Mouse (Mus musculus): ENCODE results near the gene Sars.

Sars gene

GRCm38 (mm10) chr3:108392299-108392698 is 52.7 kb downstream of the Sars start:
- no peak for DNase-seq (ENCODE audit: extremely low read depth, low read depth)

GRCm38 (mm10) chr3:108389111-108389545 is 55.9 kb downstream of the Sars start:
- DNase-seq (ENCODE audit: extremely low read depth, low read depth) = peak; percentile 96

GRCm38 (mm10) chr3:108386186-108386585 is 58.8 kb downstream of the Sars start:
- no peak for DNase-seq (ENCODE audit: extremely low read depth, low read depth)

- no peak for DNase-seq (ENCODE audit: extremely low read depth, low read depth)
These were observed 60.6 kb downstream of the Sars start for GRCm38 (mm10) chr3:108384425-108384824.

- DNase-seq (ENCODE audit: extremely low read depth, low read depth) = peak; percentile 81
These were observed 61.3 kb downstream of the Sars start, which contains the start of gene Psrc1 for GRCm38 (mm10) chr3:108383485-108384354. Gene Psrc1, plus strand, starts transcription at chr3:108383839.

- DNase-seq (ENCODE audit: extremely low read depth, low read depth) = no peak
These were observed 62.8 kb downstream of the Sars start for GRCm38 (mm10) chr3:108381945-108382875.

- no peak for DNase-seq (ENCODE audit: extremely low read depth, low read depth)
These were observed 64.3 kb downstream of the Sars start for GRCm38 (mm10) chr3:108380695-108381094.

- no peak for DNase-seq (ENCODE audit: extremely low read depth, low read depth)
These were observed 65.9 kb downstream of the Sars start for GRCm38 (mm10) chr3:108378875-108379663.

Measured in MEL-GATA-1-ER (cell line).